Mouse (Mus musculus): Measurements from ENCODE around the gene Tmem217.
A peak's percentile ranks its signal among the peaks of the same experiment; 100 is the strongest.

Gene Tmem217

DNA sequence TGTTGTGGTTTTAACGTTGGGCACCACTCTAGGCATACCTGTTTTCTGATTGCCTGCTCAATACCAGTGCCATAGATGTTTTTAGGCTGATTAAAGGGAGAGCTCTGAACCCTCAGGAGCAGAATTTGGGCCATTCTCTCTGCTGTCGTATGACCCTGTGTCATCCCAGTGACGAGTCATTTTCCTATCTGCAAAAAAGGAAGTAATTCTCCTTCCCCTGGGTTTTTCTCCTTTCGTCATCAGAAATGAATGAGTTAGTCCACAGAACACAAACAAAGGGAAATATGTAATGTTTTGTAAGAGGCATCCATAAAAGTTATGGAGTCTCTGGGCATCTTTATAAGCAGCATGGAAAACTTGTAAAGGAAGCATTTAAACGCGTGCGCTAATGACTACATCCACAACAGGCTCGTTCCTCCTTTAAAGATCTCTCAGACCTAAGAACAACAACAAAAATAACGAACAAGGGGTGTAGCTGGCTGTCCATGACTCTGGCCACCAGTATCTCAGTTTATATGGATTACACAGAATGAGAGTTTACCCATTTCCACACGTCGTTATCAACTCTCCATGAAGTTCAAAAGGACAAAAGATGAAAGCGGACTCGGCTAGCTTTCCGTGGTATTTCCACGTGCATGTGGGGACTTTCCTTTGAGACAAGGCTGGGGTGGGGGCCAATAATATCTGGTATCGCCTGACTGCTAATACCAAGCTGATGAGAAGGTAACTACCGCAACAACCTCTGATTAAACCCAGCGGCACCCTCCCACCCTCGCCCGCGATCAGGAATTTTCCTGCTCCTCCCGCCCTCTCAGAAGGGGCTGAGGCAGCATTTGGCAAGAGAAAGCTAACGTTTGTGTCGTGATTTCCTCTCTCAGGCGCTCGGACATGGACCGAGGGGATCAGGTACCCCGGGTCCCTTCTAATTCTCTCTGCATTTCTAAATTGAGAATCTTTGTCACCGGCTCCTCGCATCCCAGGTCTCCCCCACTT is 62.9 kb downstream of the Tmem217 start:
- DNase-seq (ENCODE audit: low read depth, low spot score), result peak; percentile 46

DNA sequence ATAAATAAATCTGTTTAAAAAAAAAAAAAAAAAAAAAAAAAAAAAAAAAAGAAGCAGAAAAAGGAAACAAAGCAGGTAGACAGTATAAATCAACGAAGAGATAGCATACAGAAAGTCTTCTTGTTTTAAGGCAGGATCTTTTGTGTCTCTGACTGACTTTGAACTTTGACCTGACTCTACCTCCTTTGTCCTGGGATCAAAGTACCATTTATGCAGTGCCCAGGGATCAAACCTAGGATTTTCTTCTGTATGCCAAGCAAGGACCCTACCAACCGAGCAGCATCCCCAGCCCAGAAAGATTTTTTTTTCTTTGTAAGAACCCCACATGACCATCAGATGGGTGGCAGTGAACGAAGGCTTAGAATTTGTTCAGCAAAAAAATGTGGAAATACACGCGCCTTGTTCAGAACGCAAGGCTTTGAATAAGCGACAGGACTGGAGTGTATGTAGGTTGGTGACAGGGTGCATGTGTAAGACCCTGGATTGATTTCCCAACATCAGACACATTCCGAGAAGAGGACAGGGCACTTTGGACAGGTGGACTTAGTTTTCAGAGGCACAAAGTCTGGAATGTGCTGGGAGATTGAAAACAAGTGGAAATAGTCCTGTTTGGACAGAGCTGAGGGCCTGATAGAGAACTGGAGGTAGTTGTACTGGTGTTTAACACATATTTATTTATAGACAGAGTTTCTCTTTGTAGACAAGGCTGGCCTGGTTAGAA is 63.8 kb downstream of the Tmem217 start:
- no peak for DNase-seq (ENCODE audit: low read depth, low spot score)

DNA sequence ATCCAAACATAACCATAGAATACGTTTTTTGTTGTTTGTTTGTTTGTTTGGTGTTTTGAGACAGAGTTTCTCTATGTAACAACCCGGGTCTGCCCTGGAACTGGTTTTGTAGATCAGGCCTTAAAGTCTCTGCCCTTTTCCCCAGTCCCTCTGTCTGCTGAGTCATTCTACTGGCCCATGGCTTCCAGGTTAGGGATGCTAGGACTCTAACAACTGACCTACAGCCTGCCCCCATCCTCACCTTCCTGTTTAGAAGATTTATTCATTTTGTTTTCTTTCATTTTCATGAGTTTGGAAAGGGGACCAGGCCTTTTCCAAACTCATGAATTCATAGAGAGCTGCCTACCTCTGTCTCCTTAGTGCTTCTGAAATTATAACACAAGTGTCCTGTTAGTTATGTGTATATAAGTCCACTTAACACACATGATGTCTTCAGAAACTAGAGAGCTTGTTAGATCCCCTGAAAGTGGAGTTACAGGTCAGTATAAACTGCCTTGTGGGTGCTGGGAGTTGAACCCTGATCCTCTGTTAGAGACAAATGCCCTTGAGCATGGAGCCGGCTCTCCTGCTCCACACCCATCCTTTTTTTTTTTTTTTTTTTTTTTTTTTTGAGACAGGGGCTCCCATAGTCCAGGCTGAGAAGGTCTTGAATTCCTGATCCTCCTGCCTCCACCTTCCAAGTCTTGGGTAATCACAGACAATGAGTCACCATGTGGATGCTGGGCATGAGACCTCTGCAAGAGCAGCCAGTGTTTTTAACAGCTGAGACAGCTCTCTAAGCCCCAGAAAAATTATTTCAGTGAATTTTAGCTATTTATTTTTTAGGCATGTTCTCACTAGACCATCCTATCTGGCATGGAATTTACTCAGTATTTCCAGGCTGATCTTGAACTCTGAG is 66.6 kb downstream of the Tmem217 start:
- DNase-seq (ENCODE audit: low read depth, low spot score), result no peak

DNA sequence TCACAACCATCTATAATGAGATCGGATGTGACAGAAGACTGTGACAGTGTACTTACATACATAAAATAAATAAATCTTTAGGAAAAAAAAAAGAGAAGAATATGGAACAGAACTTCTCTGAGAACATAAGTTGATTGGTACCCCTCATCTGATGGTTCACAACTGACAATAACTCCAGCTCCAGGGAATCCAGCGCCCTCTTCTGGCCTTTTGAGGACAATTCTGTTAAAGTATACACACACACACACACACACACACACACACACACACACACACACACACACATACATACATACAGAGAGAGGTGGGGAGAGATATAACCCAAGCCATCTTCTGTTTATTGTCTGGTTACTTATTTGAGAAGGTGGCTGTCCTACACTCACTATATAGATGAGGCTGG is 67.8 kb downstream of the Tmem217 start:
- no peak for DNase-seq (ENCODE audit: low read depth, low spot score)

DNA sequence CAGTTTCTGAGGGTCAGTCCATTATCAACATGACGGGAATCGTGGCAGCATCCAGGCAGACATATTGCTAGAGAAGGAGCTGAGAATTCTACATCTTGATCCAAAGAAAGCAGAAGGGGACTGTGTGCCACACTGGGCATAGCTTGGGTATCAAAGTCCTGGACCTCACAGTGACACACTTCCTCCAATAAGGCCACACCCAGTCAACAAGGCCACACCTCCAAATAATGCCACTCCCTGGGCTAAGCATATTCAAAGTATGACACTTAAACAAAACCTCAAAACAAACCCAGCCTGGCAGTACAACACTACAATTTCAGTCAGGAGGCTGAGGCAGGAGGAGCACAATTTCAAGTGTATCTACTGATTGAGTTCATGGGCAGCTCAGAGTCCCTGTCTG is 68.9 kb downstream of the Tmem217 start:
- DNase-seq (ENCODE audit: low read depth, low spot score), result no peak

DNA sequence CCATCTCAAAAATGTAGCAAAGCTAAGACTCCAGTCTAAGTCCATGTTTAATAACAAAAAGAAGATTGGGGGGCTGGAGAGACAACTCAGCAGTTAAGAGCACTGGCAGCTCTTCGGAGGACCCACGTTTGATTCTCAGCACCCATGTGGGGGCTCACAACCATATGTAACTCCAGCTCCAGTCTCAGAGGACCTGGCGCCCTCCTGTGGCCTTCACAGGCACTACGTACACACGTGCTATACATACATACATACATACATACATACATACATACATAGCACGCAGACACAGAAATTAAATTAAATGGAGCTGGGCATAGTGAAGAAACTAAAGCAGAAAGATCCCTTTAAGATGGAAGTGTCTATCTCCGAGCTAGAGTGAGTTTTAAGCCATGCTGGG is 69.6 kb downstream of the Tmem217 start:
- DNase-seq (ENCODE audit: low read depth, low spot score), result no peak

DNA sequence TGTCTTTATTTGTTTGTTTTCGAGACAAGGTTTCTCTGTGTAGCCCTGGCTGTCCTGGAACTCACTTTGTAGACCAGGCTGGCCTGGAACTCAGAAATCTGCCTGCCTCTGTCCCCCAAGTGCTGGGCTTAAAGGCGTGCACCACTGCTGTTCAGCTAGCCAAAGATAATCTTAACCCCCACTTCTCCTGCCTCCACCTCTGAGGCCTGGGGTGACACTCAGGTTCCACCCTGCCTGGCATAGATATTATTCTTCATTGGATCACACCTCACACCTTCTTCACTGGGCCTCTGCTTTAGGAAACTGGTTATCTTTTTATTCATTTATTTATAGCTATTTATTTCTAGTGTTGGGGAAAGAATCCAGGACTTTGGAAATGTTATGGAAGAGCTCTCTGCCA is 71.9 kb downstream of the Tmem217 start:
- no peak for DNase-seq (ENCODE audit: low read depth, low spot score)

DNA sequence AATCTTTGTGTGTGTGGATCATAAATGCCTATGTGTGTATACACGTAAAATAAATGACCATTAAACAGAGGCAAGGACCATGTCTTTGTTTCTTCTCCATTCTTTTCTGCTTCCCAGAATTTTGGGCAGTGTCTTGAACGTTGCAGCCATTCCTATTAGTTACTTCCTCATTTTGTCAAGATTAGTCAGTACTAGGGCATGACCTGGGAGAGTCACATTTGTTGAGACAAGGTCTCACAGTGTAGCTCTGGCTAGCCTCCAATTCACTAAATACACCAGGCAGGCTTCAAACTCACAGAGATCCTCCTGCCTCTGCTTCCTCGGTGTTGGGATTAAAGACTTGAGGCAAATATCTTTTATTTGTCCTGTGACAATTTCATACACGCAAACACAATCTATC is 73.9 kb downstream of the Tmem217 start:
- DNase-seq (ENCODE audit: low read depth, low spot score), result no peak

DNA sequence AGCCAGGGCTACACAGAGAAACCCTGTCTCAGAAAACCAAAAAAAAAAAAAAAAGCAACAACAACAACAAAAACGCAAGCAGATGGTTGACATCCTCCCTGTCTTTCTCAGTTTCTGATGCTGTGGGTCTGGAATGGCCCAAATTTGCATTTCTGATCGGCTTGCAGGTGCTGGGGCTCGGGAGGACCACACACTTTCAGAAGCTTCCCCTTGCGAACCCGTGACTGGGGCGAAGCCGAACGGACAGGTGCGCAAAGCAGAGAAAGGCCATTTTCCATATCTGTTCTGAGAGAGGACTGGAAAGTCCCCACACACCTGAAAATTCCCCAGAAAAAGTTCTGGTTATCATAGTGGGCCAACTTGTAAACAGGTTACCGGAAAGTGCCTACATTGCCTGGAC is 74.8 kb downstream of the Tmem217 start:
- DNase-seq (ENCODE audit: low read depth, low spot score), result no peak

DNA sequence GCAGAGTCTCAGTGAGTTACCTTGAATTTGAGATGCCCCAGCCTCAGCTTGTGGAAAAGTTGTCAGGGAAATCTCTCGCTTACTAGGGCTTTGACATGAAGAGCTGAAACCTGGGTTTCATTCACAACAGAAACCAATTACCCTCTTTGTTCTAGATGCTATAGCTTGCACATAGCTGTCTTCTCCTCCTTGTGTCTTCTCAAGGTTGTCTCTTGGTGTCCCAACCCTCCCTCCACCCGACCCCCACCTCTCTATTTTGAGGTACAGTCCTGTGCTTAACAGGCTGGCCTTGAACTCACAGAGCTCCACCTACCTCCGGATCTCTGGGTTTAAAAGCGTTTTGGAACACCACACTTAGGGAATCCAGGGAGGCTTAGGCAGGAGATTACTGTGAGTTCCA is 75.7 kb downstream of the Tmem217 start:
- no peak for DNase-seq (ENCODE audit: low read depth, low spot score)

Measured in forelimb bud, embryonic 11.5 days (tissue).